Mouse (Mus musculus) lung, postnatal 36 days (tissue): Measurements from ENCODE around the gene Dntt.

Experiments used
- DNase-seq: peaks from one replicate; pipeline ENCODE4 v3.0.0; 2022; ENCODE audit warnings: mixed read lengths

Dntt gene

DNA sequence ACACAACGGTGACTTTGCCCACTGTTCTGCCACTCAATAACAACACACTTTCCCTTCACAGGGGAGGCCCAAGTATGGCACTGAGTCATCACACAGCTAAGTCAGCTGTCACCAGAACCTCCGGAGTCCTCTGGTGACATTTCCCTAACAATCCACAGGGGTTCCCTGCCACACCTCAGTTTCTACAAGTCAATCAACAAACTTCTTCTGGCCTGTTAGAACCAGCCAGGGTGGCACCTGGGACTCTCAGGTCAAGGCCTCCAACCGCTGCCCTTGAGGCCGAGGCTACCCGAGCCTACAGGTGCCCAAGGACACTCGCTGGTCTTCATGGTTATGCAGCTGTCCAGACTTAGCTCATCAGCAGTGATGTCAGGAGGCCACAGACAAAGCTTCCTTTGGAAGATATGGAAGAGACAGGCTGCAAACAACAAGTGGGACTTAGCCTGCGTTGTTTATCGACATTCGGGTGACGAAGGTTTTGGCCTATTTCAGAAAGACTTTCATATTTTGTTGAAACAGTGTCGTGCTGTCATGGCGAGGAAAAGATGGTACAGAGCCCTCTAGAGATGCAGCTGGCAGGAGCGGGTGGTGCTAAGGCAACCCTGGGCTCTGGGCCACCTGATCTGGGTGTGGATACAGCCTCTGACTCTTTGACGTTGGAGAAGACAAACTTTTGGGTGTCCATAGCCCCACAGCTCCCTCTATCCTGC is 44.8 kb downstream of the Dntt start:
- DNase-seq: no peak

DNA sequence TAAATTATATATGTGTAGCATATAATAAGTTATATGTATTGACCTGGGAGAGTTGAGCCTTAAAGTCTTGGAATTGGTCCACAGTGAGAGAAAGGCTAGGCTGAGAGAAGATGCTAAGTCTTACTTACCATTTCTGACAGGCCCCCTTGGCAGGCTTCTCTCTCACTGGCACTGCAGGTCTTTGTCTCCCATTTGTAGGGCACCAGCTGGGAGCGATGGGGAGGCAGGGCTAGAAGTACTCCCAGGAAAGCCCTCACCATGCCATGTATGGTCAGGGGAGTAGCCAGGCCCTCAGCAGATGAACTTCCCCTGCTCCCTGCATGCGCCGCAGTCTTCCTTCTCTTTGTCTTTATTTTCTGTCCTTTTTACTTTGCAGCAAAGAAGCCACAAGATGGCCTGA is 47.8 kb downstream of the Dntt start, which contains the start of gene Opalin:
Gene Opalin (minus strand): TSS at position 208 of the 400 bp plus-strand sequence.
- DNase-seq: no peak

DNA sequence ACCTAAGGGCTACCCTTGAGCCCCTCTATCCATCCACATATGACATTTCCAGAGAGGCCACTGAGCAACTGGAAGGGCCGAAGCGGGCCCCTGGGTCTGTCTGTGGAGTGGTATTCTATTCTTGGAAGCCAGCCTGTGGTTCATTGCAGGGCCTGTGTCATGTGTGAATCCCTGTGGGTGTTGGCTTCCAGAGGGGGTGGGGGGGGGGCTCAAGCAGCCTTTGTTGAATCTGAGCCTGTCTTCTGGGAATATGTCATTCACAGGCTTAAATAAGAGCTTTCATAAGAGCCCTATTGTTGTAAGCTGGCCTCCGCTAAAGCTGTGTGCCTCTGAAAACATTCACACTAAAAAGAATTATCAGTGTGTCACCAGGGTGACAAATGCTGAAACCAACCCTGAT is 52.5 kb downstream of the Dntt start:
- no peak for DNase-seq

DNA sequence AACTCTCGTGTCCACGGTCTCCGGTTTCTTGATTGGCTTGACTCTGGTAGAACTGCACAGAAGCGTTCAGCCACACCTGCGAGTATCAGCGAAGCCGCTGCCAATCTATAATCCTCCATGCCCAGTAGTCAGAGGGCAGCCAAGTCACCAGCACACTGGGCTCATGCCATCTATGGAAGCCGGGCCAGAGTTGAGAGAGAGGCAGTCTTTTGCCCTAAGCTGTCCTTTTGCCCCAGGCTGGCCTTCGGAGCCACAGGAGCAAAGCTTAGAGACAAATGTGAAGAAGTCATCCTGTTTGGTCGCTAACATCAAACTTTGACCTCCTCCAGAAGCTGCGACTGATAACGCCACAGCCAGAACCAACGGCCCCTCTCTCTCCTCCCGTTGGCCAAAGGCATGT is 54.6 kb downstream of the Dntt start:
- DNase-seq: no peak

DNA sequence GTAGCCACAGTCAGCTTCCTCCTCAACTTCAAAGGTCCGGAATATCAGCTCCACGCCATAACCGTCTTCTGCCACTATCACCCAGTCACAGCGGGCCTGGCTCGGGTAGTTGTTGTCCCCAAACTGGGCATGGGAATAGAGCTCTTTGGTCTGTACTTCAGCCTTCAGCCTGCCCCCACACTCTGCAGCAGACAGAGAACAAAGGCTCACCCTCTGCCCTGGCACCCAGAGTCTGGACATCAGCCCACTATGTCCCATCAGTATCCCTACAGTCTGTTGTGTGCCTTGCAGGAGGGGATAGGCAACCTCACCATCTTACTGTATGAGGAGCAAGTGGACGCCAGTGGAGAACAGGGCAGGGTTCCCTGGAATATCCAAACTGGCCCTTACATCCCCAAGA is 57.2 kb downstream of the Dntt start:
- DNase-seq: no peak

DNA sequence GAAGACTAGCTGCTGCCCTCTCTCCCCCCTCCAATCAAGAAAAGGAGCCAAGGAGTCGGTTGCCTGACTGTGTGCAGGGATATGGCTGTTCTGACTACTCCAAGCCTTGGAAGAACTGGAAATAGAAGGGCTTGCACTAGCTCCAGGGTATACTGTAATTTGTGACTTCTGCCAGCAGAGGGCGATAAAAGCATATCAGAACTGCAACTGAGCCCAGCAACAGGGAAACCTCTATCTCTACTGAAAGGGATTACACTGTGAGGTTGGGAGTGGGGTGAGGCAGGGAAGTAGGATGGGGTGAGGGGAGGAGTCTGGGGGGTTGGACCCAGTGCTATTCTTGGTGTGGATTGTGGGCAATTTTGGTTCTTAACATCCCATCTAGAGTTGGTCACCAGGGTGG is 57.6 kb downstream of the Dntt start:
- peak; percentile 83 for DNase-seq

DNA sequence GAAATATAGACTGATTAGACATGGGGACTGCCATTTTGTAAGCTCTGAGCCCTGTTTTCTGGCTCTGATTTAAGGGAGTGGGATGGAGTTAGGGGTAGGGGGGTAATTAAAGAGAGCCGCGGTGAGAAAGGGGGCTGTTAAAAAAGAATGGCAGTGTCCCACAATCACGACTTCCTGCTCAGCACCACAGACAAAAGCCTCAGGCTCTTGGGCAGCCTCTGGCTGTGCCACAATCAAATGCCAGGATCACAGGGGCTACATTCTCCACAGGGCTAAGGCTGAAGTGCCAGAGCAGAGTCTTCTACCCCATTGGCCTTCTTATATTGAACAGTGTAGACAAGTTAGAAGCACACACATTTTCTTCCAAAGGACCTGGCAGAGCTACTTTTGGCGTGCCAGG is 58.8 kb downstream of the Dntt start:
- DNase-seq: no peak

DNA sequence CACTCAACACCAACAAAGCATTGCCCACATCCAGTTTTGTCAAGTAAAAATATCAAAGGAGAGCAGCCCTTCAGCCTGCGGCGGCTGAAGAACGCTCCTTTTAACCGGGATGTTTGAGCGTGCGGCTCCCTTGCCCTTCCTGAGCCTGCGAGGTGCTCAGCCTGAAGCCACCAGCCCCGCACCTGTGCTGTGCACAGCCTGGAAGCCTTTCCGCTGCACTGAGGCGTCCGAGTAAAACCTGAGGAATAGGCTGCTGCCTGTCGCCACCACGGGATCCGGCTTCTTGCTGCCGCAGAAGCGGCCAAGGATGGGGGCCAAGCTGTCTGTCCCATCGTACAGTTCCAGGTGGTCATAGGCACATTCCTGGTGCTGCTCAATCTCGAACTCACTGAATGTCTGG is 59.4 kb downstream of the Dntt start:
- DNase-seq: no peak

DNA sequence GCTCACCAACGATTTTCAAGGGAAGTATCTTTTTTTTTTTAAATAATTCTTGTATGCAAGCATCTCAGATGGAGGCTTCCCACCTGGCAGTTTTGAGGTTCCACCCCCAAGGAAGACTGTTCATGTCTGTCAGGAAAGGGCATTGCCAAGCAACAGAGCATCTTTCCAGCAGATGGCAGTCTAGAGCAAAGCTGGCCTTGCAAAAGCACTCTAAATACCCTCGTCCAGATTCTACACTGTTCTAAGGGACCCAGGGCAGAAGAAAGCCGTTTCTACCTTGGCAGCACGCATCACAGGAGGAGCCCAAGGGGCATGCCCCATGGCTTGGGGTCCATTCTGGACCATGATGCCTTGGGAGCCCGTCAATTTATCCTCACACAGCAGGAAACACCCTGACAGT is 60.8 kb downstream of the Dntt start:
- peak; percentile 72 for DNase-seq

DNA sequence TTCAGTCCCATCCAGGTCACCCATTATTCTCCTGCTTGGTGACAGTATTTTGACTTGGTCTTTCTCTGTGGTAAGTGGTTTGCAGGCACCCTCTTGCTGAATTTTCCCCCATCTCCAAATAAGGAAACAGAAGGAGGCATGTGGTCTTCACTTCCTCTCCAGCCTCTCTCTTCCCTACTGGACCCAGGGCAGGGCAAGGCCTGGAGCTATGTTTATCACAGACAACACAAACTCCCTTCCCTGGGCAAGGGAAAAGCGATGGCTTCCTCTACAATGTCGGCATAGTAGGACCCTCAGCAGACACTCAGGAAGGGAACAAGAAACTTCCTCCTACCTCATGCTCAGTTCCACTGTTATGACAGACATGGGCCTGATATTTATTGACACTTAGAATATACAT is 62.8 kb downstream of the Dntt start:
- DNase-seq: no peak

DNA sequence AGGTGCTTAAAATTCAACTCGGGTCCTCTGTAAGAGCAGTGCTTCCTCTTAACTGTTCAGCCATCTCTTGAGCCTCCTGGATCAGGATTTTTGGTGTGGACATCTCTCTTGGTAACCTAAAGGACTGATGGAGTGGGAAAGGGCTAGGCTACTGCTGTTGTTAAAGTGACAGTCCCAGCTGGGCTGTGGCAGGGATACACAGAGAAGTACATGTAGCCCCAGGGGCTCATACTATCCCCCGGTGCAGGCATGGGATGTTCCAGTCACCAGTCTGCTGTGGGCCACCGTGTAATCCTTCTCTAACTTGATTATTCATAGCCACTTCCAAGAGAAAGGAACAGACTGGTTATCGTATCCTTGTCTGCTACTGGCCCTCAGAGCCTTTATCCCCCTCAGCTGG is 68.0 kb downstream of the Dntt start:
- no peak for DNase-seq

DNA sequence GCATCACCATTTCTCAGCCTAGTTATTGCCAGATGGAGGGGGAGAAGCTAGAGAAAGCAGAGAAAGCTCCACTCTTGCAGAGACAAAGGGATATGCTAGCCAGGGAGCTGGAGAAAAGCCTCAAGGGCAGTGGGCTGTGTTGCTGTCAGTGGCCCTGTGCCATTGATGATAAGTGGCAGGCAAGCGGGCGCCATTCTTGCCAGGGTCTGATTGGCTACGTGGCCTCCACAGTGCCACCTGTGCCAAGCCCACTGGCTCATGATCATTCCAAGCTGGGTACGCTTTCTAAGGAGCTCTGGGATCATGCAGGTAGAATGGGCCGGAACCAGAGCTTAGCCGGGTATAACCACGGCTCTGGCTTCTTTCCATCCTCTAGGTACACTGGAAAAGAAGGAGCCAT is 71.8 kb downstream of the Dntt start:
- DNase-seq: no peak

DNA sequence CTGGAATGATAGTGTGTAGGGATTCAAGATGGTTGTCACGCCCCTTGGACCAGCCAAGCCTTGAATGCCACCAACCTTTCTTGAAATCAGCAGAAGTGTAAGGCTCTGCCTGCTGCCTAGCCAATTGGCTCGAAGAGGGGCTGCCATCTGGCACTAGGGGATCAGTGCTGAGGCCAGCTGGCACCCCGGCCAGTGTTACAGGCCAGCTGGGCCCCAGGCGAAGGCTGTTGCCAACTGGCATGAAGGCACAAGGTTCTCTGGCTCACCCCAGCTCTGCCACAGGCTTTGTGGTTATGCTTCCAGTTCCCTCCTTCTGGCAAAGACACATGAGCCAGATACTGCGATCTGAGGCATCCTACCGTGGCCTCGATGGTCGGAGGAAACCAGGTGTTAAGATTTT is 72.3 kb downstream of the Dntt start:
- peak; percentile 5 for DNase-seq

DNA sequence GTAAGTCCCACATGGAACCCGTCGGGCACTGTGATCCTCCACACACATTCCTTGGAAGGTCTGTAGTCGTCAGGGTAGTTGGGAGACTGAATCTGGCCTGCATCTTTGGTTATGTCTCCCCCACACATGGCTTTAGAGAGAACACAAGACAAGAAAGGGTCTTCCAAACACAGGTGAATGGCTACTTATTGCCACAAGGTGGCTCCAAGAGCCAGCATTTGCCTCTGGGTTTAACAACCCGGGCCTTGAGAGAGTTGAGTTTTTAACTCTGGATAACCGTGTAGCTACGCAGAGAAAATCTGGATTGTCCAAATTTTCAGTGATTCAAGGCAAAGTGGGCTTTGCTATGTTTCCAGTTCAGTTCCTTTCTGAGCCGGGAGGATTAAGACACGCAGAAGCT is 75.8 kb downstream of the Dntt start:
- DNase-seq: peak; percentile 19

DNA sequence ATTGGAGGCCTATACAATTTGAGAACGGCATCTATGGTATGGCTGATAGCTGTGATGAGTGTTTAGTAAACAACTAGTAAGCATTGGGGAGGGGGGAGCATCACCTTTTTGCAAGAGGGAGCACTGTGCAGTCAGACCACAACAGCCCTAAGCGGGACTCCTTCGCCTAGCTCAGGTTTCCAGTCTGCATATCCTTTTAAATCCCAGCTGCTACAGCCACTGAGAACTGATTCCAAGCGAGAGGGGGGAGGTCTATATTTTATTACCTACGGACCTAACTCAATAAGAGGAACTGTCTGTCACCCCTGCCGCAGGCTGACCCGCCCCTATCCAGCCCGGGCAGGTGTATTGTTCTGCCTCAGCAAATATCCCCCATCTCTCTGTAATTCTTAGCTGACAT is 78.5 kb downstream of the Dntt start:
- no peak for DNase-seq

DNA sequence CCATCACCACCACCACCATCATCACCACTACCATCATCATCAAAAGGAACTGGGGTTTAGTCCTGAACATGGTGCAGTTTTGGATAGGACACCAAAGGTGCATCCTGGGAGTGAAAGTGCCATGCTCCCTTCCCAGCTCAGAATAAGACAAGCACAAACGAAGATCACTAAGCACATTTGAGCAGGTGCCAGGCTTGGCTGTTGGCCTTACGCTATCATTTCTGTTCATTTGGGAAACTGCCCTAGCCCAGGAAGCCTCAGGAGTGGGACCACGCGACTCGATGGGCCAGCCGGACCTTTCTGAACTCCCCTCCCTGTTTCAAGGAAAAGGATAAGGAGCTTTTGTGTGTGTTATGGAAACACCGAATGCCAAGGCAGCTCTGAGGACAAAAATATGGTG is 79.6 kb downstream of the Dntt start:
- DNase-seq: no peak
